Mouse (Mus musculus) bone marrow macrophage, adult 2 months (primary cell): Measurements from ENCODE around the gene Nop56. TPM values are rescaled to one million over a fixed set of nuclear protein-coding genes. Genes with fewer than 3 reads are reported as not detected.
A peak's percentile ranks its signal among the peaks of the same experiment; 100 is the strongest.

Experiments
- H3K27ac ChIP-seq: 2 replicates; pipeline ENCODE4 v1.5.1; 2012; ENCODE audit warnings: low read depth, low read length; ENCODE audit not compliant: insufficient read depth
- H3K4me1 ChIP-seq: 2 replicates; pipeline ENCODE4 v1.6.1; 2012; ENCODE audit warnings: low read length; ENCODE audit not compliant: control insufficient read depth, insufficient read depth
- H3K4me3 ChIP-seq: 2 replicates; pipeline ENCODE4 v1.5.1; 2012; ENCODE audit warnings: mild to moderate bottlenecking, low read length, moderate library complexity; ENCODE audit not compliant: insufficient read depth
- CTCF ChIP-seq: IDR thresholded peaks from 2 replicates; pipeline ENCODE4 v1.5.1; 2012; ENCODE audit warnings: low read depth, mild to moderate bottlenecking, low read length, moderate library complexity
- POLR2A ChIP-seq: IDR thresholded peaks from 2 replicates; pipeline ENCODE4 v1.6.1; 2012; ENCODE audit warnings: mild to moderate bottlenecking, low read depth, low read length, borderline replicate concordance
- polyA plus RNA-seq: library from polyadenylated mRNA; stranded (reverse); fragments of >200 nt; gene quantifications from 2 replicates; pipeline ENCODE4 v1.2.4, GENCODE M21; 2012; ENCODE audit not compliant: missing spikeins, insufficient read depth, insufficient read length

Gene Nop56
- polyA plus RNA-seq, 1 experiment = 46.4 TPM

- TF ChIP-seq POLR2A = no peak
- TF ChIP-seq CTCF = no peak
- H3K27ac ChIP-seq = no peak within 1 kb of the TSS
Observed at GRCm38 (mm10) chr2:130294936-130295277, 20.7 kb downstream of the Nop56 start, which contains the start of gene Ebf4. Gene Ebf4, plus strand, starts transcription at chr2:130295169.

DNA sequence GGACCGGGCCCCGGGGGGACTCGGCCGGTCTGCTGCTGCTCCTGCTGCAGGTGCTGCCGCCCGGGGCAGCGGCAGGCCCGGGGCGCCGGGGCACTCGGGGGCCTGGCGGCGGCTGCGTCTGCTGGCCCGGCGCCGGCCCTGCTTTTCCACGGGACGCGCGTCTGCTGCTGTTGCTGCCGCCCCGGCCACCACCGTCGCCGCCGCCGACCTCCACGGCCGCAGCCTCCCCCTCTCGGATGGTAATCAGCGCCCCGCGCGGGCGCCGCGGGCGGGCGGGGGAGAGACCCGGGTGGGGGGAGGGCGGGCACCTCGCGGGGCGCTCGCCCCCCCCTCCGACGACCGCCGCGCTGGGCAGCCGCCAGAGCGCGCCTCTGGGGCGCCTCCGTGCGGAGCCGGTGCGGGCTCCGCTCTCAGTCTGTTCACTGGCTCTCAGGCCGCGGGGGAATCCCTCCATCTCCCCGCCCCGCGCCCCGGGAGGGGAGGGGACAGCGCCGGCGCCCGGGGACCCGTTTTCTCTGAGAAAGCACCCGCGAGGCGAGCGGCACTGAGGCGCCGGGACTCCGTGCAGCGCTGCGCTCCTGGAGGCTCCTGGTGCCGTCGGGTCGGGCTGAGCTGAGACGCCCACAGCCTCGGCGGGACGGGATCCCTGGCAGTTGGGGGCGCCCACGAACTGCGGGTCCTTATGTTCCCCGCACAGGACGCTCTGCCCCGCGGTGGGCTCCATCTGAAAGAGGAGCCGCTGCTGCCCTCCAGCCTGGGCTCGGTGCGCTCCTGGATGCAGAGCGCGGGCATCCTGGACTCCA, 21.3 kb downstream of the Nop56 start:
- Histone ChIP-seq H3K4me3 (peak overlapping the region; percentile 24; the same call in 1 of the 2 replicates), H3K4me1 (peaks cover 3% of the 10 kb centered on the region; the same call in 1 of the 2 replicates), H3K27ac (no peak overlapping the region)
- TF ChIP-seq POLR2A = no peak
- no peak for TF ChIP-seq CTCF

More at GRCm38 (mm10) chr2:130294936-130295277, 20.7 kb downstream of the Nop56 start, which contains the start of gene Ebf4:
- peaks cover 3% of the 10 kb centered on the region; the same call in 1 of the 2 replicates for H3K4me1 ChIP-seq
- peak within 1 kb of the TSS; percentile 24; the same call in 1 of the 2 replicates for H3K4me3 ChIP-seq

DNA sequence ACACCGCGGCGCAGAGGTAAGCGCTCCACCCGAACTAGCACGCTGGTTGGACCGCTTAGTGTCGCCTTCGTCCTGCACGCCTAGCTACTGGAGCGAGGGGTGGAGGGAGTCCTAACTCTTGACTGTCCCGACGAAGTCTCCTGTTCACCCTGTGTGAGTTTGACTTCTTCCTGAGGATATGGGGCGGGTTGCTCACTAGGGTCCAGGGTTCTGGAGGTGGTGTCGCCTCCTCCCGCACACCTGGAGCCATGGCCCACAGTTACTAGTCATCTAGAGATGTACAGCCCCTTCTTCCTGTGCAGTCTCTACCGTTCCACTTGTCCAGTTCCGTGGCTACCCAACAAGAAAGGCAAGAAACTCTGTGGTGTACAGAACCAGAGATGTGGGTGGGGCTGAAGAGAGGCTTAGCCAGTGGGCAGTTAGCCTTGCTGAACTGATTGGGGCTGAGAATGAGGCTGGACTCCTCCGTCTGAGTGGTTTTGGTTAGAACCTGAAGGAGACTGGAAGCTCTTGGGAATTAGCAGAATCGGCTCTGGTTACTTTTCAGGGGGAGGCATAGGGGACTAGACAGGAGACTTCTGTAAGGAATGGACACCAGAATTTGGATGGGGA, 22.0 kb downstream of the Nop56 start:
- TF ChIP-seq CTCF (no peak), POLR2A (no peak)
- Histone ChIP-seq H3K4me3 (no peak overlapping the region), H3K4me1 (peaks cover under 1% of the 10 kb centered on the region; the same call in 1 of the 2 replicates), H3K27ac (no peak overlapping the region)

- no peaks in the 10 kb centered on the region for H3K4me1 ChIP-seq
- TF ChIP-seq CTCF (no peak), POLR2A (no peak)
- H3K4me3 ChIP-seq = no peak overlapping the region
- no peak overlapping the region for H3K27ac ChIP-seq
Observed at GRCm38 (mm10) chr2:130297580-130297979, 23.4 kb downstream of the Nop56 start.

DNA sequence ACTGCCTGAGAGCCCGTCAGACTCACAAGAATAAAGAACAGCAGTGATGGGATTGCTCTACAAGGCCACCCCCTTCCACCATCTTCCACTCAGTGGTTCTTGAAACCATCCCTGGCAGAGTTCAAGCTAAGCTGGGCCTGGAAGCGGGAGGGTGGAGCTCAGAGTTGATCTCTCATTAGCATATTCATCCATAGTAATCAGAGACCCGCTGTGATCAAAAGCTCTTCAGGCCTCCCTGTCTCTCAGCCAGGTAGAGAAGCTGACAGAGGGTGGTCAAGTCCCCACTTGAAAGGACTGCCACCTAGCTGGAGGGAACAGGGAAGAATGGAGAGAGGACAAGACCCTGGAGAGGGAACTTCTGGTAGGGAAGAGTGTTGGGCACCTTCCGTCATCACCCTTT, 28.8 kb downstream of the Nop56 start:
- Histone ChIP-seq H3K27ac (no peak overlapping the region), H3K4me1 (no peaks in the 10 kb centered on the region), H3K4me3 (no peak overlapping the region)
- TF ChIP-seq POLR2A = no peak
- TF ChIP-seq CTCF = no peak

- no peak overlapping the region for H3K4me3 ChIP-seq
- TF ChIP-seq POLR2A (no peak), CTCF (no peak)
- H3K4me1 ChIP-seq = no peaks in the 10 kb centered on the region
- H3K27ac ChIP-seq = no peak overlapping the region
Observed at GRCm38 (mm10) chr2:130327057-130327456, 52.8 kb downstream of the Nop56 start.

Other genes starting within 250 kb of the Nop56 start
- not detected in 2 replicates for gene Tgm6, start 162.0 kb upstream of the Nop56 start, polyA plus RNA-seq
- gene Snrpb, start 95.0 kb upstream of the Nop56 start, polyA plus RNA-seq = 154 and 166 TPM in 2 replicates
- gene Tmc2, start 79.2 kb upstream of the Nop56 start, polyA plus RNA-seq = not detected in 2 replicates
- gene Idh3b, start 10.1 kb downstream of the Nop56 start, polyA plus RNA-seq = 162 and 179 TPM in 2 replicates
- not detected in 2 replicates for gene Ebf4, start 20.7 kb downstream of the Nop56 start, polyA plus RNA-seq
- 0.33 TPM in 1 of 2 replicates, not detected in the other for gene Cpxm1, start 123.1 kb downstream of the Nop56 start, polyA plus RNA-seq
- not detected in 2 replicates for gene Gm28372, start 130.8 kb downstream of the Nop56 start, polyA plus RNA-seq
- not detected in 2 replicates for gene 1700020A23Rik, start 130.8 kb downstream of the Nop56 start, polyA plus RNA-seq
- not detected in 2 replicates for gene Tmem239, start 132.0 kb downstream of the Nop56 start, polyA plus RNA-seq
- gene Vps16, start 149.9 kb downstream of the Nop56 start, polyA plus RNA-seq = 121 and 124 TPM in 2 replicates
- gene Pced1a, start 150.3 kb downstream of the Nop56 start, polyA plus RNA-seq = 14.1 and 15.7 TPM in 2 replicates
- 195 and 229 TPM in 2 replicates for gene Ptpra, start 175.8 kb downstream of the Nop56 start, polyA plus RNA-seq